Mouse (Mus musculus) hindbrain, embryonic 13.5 days (tissue): ENCODE measurements at regions not wholly inside any gene's neighbourhood (a gene's known extent, or its start where the extent isn't known, plus 50 kb on each side); places are given as distances from the start of the nearest gene placed in this dataset.

Source experiments
- ATAC-seq: fragments of 200-750 bp; cut with Nextera tagmentation; 2 replicates; pipeline ENCODE4 v1.8.0; 2017; ENCODE audit warnings: moderate TSS enrichment; ENCODE audit not compliant: low FRiP score
- H3K27ac ChIP-seq: fragments of 300-500 bp; sonication (generic); 2 replicates; pipeline ENCODE4 v1.5.1; 2015; ENCODE audit warnings: inconsistent platforms, mild to moderate bottlenecking, moderate library complexity
- H3K27me3 ChIP-seq: fragments of 300-500 bp; sonication (generic); 2 replicates; pipeline ENCODE4 v1.6.1; 2015; ENCODE audit warnings: mild to moderate bottlenecking, inconsistent platforms
- H3K36me3 ChIP-seq: fragments of 300-500 bp; sonication (generic); 2 replicates; pipeline ENCODE4 v1.6.1; 2015; ENCODE audit warnings: mild to moderate bottlenecking, inconsistent platforms
- H3K4me1 ChIP-seq: fragments of 300-500 bp; sonication (generic); replicated peaks from 2 replicates; pipeline ENCODE4 v1.6.1; 2015; ENCODE audit warnings: inconsistent platforms
- H3K4me2 ChIP-seq: fragments of 300-500 bp; sonication (generic); 2 replicates; pipeline ENCODE4 v1.6.1; 2015; ENCODE audit warnings: inconsistent platforms, mild to moderate bottlenecking, moderate library complexity
- H3K4me3 ChIP-seq: fragments of 300-500 bp; sonication (generic); 2 replicates; pipeline ENCODE4 v1.5.1; 2015; ENCODE audit warnings: mild to moderate bottlenecking, inconsistent platforms
- H3K9ac ChIP-seq: fragments of 300-500 bp; sonication (generic); 2 replicates; pipeline ENCODE4 v1.6.1; 2015; ENCODE audit warnings: mild to moderate bottlenecking, inconsistent platforms
- H3K9me3 ChIP-seq: fragments of 300-500 bp; sonication (generic); 2 replicates; pipeline ENCODE4 v1.6.1; 2016; ENCODE audit warnings: inconsistent platforms
- WGBS: fragments of 180-500 bp; shearing (Covaris S2); methylation state at CpG from one replicate; pipeline ENCODE4 v1.1.7; 2015; 5-methylcytosine and 5-hydroxymethylcytosine counted together

DNA sequence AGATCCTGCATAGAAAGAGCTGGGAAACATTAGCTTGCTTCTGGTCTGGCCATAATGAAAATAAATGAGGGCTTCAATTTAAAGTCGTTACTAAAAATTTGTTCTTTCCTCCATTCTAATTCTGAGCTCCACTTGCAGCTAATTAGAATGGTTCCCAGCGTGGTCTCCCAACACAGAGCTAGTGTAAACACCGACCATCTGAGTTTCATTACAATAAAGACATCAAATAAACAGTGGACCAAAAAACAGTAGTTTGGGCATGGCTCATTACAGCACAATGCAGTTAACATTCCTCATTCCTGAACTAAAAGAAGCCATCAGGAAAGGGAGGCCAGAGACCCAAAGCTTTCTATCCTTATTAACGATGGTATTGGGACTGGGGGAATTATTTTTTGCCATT lies 369.6 kb upstream of the Sox9 start:
- ATAC-seq = no peak

DNA sequence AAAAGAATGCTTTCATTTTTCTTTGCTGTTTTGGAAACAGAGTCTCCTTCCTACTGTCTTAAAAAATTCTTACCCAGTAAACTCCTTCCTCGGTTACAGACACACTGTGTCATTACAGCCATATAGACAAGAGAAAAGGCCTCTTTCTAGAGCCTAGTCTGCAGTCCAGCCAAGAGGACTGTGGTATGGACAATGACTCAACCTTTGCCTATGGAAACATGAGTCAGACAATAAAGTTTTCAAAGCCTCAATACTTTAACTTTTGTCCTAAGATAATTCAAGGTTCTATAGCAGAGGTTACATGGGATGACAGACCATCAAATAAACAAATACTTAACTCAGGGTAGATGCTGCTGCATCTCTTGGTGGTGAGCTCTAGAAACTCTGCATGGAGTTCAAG lies 339.4 kb upstream of the Sox9 start:
- Histone ChIP-seq H3K27me3 (no peaks in the 10 kb centered on the region), H3K36me3 (no peaks in the 10 kb centered on the region), H3K4me2 (no peak overlapping the region), H3K4me1 (no peaks in the 10 kb centered on the region), H3K27ac (no peak overlapping the region), H3K4me3 (no peak overlapping the region), H3K9ac (no peak overlapping the region), H3K9me3 (no peaks in the 10 kb centered on the region)
- ATAC-seq = no peak
- 84% methylated on average over 1 of the region's 1 CpGs for WGBS

More for the DNA sequence above, 369.6 kb upstream of the Sox9 start:
- Histone ChIP-seq H3K4me2 (no peak overlapping the region), H3K4me1 (no peaks in the 10 kb centered on the region), H3K4me3 (no peak overlapping the region), H3K9ac (no peak overlapping the region), H3K27ac (peak overlapping the region; percentile 2; the same call in 1 of the 2 replicates), H3K27me3 (no peaks in the 10 kb centered on the region), H3K9me3 (no peaks in the 10 kb centered on the region), H3K36me3 (no peaks in the 10 kb centered on the region)
- WGBS = 9% methylated on average over 4 of the region's 4 CpGs

DNA sequence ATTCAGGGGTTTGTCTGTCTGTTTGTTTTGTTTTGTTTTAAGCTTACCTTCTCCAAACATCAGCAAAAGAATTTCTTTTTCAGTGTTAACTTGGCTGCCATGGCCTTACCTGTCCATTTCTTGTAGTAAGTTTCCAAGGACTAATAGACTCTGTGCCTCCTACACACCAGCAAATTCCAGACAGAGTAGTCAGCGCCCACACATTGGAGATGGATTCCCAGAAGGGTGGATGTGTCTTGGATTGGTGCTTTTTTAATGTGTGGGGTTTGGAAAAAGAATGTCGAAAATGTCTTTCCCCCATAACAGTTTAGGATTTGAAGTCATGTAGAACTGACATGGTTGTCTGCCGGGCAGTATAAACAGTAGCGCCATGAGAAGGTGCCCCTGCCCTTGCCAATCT lies 338.1 kb upstream of the Sox9 start:
- 86% methylated on average over 4 of the region's 4 CpGs for WGBS
- no peak overlapping the region for H3K9ac ChIP-seq

DNA sequence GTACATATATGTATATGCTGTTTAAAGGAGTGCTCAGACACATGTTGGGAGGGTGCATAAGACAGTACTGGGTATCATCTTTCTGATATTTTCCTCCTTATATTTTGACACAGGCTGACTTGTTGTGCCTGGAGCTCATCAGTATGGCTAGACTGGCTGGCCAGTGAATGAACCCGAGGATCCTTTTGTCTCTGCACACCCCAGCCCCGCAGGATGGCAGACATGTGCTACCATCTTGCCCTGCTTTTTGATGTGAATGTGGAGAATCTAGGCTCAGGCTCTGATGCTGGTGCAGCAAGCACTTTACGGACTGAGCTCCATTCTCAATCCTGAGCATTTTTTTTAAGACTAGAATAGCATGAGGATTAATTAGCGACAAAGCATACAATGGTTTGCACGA lies 332.4 kb upstream of the Sox9 start:
- no peak overlapping the region for H3K27ac ChIP-seq
- 23% methylated on average over 5 of the region's 5 CpGs for WGBS
- H3K4me1 ChIP-seq = no peaks in the 10 kb centered on the region
- H3K27me3 ChIP-seq = no peaks in the 10 kb centered on the region
- H3K36me3 ChIP-seq = no peaks in the 10 kb centered on the region
- H3K9ac ChIP-seq = no peak overlapping the region
- no peak overlapping the region for H3K4me2 ChIP-seq
- H3K4me3 ChIP-seq = no peak overlapping the region
- H3K9me3 ChIP-seq = no peaks in the 10 kb centered on the region
- no peak for ATAC-seq

More for the DNA sequence above, 338.1 kb upstream of the Sox9 start:
- H3K9me3 ChIP-seq = no peaks in the 10 kb centered on the region
- H3K4me1 ChIP-seq = no peaks in the 10 kb centered on the region
- no peak overlapping the region for H3K4me2 ChIP-seq
- no peak overlapping the region for H3K27ac ChIP-seq
- no peak for ATAC-seq
- no peaks in the 10 kb centered on the region for H3K36me3 ChIP-seq
- H3K27me3 ChIP-seq = no peaks in the 10 kb centered on the region
- H3K4me3 ChIP-seq = no peak overlapping the region

DNA sequence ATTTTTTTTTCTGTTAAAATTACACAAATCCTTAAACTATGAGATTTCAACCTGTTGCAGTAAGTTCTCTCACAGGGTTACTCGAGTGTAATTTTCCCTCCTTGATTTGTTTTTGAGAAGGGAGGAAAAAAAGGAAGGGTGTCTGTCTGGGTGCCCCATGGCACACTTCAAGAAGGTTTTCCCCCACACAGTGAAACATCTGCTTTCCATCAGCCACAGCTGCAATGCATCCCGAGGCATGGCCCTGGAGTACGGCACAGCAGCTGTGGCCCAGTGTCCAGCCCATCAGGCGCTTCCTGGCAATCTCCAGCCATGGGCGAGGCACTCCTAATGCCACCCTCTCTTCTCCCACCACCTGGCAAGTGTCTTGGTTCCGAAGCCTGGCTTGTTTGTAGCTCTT lies 331.8 kb upstream of the Sox9 start:
- WGBS = 64% methylated on average over 6 of the region's 6 CpGs
- H3K9me3 ChIP-seq = no peaks in the 10 kb centered on the region
- ATAC-seq = no peak
- no peaks in the 10 kb centered on the region for H3K27me3 ChIP-seq
- no peaks in the 10 kb centered on the region for H3K4me1 ChIP-seq
- H3K9ac ChIP-seq = no peak overlapping the region
- H3K4me2 ChIP-seq = no peak overlapping the region
- no peaks in the 10 kb centered on the region for H3K36me3 ChIP-seq
- no peak overlapping the region for H3K4me3 ChIP-seq
- H3K27ac ChIP-seq = no peak overlapping the region

DNA sequence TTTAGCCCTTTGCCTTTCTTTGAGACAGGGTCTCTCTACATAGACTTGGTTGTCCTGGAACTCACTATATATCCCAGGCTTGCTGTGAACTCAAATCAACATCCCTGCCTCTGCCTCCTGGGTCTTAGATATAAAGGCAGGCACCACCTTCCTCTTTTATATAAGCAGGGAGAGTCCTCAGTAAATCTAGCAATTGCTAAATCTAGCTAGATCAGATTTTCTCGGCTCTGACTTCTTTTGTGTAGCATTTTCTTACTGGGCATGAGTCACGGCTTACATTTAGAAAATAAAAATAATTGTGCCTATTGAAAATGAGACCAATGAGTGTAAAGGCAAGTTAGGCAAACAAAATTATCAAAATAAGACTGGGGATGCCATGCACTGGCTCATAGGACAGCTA lies 323.9 kb upstream of the Sox9 start:
- H3K9ac ChIP-seq = no peak overlapping the region
- H3K36me3 ChIP-seq = no peaks in the 10 kb centered on the region
- WGBS = 95% methylated on average over 2 of the region's 2 CpGs
- H3K9me3 ChIP-seq = no peaks in the 10 kb centered on the region
- H3K4me3 ChIP-seq = no peak overlapping the region
- no peak overlapping the region for H3K4me2 ChIP-seq
- no peak overlapping the region for H3K27ac ChIP-seq
- no peaks in the 10 kb centered on the region for H3K27me3 ChIP-seq
- H3K4me1 ChIP-seq = no peaks in the 10 kb centered on the region
- ATAC-seq = no peak

DNA sequence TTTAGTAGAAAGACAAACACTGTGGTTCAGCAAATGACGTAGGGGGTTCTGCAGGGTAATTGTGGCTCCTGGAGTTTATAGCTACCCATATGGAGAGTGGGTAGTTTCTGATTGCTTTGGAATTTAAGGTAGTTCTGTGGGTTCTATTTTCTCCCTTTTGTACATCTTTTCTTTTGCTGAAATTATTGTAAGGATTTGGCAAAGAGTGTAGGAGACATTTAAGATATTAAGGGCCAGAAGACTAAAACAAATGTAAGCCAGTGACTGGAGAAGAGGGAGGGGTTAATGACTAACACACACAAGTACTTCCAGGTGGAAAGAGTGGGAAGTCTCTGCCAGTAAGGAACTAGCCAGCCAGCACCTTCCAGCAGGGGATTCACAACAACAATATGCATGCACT lies 318.9 kb upstream of the Sox9 start:
- no peaks in the 10 kb centered on the region for H3K36me3 ChIP-seq
- no peak for ATAC-seq
- no peak overlapping the region for H3K9ac ChIP-seq
- H3K27ac ChIP-seq = no peak overlapping the region
- H3K27me3 ChIP-seq = no peaks in the 10 kb centered on the region
- no peaks in the 10 kb centered on the region for H3K9me3 ChIP-seq
- no peak overlapping the region for H3K4me3 ChIP-seq
- no peak overlapping the region for H3K4me2 ChIP-seq
- 89% methylated on average over 1 of the region's 1 CpGs for WGBS
- H3K4me1 ChIP-seq = no peaks in the 10 kb centered on the region

DNA sequence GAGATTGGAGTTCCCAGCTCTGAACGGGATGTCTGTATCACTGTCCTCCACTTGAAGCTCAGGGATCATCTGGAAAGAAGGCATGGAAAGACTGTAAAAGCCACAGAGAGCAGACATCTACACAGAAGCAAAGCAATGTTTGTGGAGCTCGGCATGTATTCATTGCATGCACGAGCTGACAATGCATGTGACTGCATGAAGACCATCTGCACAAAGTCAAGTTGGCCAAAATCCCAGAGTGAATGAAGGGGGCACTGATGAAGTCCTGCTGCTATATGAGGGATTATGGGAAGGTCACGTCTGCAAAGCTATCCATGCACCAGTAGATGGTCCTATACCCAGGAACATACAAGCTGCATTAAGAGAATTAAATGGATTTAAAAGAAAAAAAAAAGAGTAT lies 317.6 kb upstream of the Sox9 start:
- no peak overlapping the region for H3K9ac ChIP-seq
- H3K4me3 ChIP-seq = no peak overlapping the region
- ATAC-seq = no peak
- no peaks in the 10 kb centered on the region for H3K36me3 ChIP-seq
- no peak overlapping the region for H3K4me2 ChIP-seq
- WGBS = 80% methylated on average over 4 of the region's 4 CpGs
- H3K27ac ChIP-seq = no peak overlapping the region
- H3K27me3 ChIP-seq = no peaks in the 10 kb centered on the region
- H3K9me3 ChIP-seq = no peaks in the 10 kb centered on the region
- no peaks in the 10 kb centered on the region for H3K4me1 ChIP-seq

DNA sequence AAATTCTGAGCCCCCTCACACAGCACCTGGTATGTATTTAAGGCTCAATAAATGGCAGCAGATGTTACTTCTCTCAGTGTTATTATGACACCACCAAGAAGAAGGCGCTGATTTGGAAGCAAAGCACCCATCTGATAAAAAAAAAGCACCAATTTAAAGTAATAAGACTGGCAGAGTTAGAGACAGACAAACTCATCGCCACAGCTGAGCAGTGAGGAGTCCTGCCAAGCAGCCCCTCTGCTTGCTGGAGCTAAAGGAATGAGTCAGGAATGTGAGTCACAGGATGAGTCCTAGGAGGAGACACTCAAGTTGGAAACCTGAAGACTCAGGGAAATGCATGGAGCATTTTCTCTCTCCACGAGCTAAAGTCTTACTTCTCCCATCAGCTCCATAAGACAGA lies 311.7 kb upstream of the Sox9 start:
- H3K27ac ChIP-seq = no peak overlapping the region
- H3K4me3 ChIP-seq = no peak overlapping the region
- 78% methylated on average over 3 of the region's 3 CpGs for WGBS
- no peak overlapping the region for H3K4me2 ChIP-seq
- no peaks in the 10 kb centered on the region for H3K27me3 ChIP-seq
- no peak overlapping the region for H3K9ac ChIP-seq
- ATAC-seq = no peak
- no peaks in the 10 kb centered on the region for H3K9me3 ChIP-seq
- no peaks in the 10 kb centered on the region for H3K4me1 ChIP-seq
- no peaks in the 10 kb centered on the region for H3K36me3 ChIP-seq

DNA sequence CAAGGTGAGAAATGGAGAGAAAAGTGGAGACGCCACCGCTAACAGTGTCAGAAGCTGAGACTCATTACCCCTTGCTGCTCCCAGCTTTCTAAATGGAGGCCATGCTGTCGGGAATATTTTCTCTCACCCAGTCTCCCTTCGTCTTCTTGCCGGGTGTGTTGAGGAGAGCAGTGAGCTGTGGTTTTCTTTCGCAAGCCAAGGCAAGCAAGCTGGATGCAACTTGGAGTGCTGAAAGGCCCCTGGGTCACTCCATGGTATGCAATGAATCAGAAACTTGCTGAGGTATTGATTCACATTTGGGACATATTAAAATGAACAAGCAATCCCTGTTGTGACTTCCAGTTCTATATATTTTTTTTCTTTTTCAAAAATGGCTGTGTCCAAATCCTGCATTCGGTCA lies 308.8 kb upstream of the Sox9 start:
- no peak overlapping the region for H3K4me3 ChIP-seq
- no peaks in the 10 kb centered on the region for H3K36me3 ChIP-seq
- no peaks in the 10 kb centered on the region for H3K9me3 ChIP-seq
- H3K4me2 ChIP-seq = no peak overlapping the region
- no peaks in the 10 kb centered on the region for H3K4me1 ChIP-seq
- no peaks in the 10 kb centered on the region for H3K27me3 ChIP-seq
- H3K27ac ChIP-seq = no peak overlapping the region
- no peak overlapping the region for H3K9ac ChIP-seq
- WGBS = 81% methylated on average over 7 of the region's 7 CpGs
- no peak for ATAC-seq

DNA sequence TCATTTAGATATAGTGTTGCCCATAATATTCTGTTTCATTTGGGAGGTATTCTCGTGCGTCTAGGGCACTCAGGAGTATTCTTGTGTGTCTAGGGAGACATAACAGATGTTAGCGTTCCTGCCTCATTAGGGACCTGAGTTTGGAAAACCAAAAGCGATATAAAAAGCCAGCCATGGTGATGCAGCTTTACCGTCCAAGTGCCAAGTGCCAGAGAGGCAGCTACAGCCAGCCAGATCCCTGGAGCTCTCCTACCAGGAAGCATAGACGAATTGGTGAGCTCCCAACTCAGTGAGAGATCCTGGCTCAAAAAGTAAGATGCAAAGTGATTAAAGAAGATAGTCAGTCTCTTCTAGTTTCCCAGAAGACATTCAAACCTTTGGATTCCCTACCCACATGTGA lies 308.3 kb upstream of the Sox9 start:
- H3K9ac ChIP-seq = no peak overlapping the region
- no peak overlapping the region for H3K27ac ChIP-seq
- no peaks in the 10 kb centered on the region for H3K36me3 ChIP-seq
- 78% methylated on average over 6 of the region's 6 CpGs for WGBS
- H3K27me3 ChIP-seq = no peaks in the 10 kb centered on the region
- no peak overlapping the region for H3K4me3 ChIP-seq
- H3K4me2 ChIP-seq = no peak overlapping the region
- no peaks in the 10 kb centered on the region for H3K4me1 ChIP-seq
- no peak for ATAC-seq
- no peaks in the 10 kb centered on the region for H3K9me3 ChIP-seq

DNA sequence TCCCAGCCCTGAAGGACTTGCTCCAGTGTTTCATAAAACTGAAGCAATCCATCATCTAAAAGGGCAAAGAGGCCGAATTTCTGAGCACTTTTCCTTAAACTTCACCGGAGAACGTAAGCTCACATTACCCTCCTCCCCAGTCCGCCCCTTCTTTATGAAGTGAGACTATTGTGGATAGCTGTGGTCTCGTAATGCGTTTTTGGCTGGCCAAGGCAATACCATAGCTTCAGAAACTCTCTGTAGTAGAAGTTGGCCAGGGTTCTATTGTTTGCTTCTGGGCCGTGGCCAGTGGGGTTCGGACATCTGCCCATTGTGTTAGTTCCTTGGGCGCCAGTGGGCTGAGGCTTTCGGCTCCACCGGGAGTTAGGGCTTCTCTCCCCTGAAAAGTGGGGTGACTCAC lies 301.7 kb upstream of the Sox9 start:
- Histone ChIP-seq H3K4me1 (no peaks in the 10 kb centered on the region), H3K4me2 (no peak overlapping the region), H3K36me3 (no peaks in the 10 kb centered on the region), H3K9me3 (no peaks in the 10 kb centered on the region), H3K4me3 (no peak overlapping the region), H3K27me3 (no peaks in the 10 kb centered on the region), H3K9ac (no peak overlapping the region), H3K27ac (no peak overlapping the region)
- 68% methylated on average over 11 of the region's 11 CpGs for WGBS
- no peak for ATAC-seq

DNA sequence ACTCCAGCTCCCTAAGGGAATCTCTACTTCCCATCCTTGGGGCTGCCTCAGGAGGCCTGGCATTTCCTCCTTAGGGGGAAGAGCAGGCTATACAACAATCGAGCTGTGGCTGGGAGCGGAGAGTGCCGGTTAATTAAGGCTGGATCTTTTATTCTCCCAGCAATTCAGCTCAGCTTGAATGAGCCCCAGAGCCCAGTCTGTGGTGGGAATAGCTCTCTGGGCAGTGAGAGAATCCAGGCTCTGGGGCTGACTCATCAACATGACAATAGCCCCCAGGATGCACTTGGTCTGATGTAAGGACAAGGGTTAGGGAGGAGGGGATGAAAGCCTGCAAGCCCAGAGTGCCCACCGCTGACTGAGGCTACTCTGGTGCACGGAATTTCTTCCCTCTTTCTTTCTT lies 280.2 kb upstream of the Sox9 start:
- ATAC-seq = peak; percentile 93
- 3% methylated on average over 5 of the region's 5 CpGs for WGBS
- Histone ChIP-seq H3K4me2 (peak overlapping the region; percentile 10; the same call in 1 of the 2 replicates), H3K4me1 (peaks cover 13% of the 10 kb centered on the region), H3K9ac (no peak overlapping the region), H3K27me3 (no peaks in the 10 kb centered on the region), H3K27ac (peak overlapping the region; percentile 56), H3K4me3 (no peak overlapping the region), H3K36me3 (no peaks in the 10 kb centered on the region), H3K9me3 (no peaks in the 10 kb centered on the region)

DNA sequence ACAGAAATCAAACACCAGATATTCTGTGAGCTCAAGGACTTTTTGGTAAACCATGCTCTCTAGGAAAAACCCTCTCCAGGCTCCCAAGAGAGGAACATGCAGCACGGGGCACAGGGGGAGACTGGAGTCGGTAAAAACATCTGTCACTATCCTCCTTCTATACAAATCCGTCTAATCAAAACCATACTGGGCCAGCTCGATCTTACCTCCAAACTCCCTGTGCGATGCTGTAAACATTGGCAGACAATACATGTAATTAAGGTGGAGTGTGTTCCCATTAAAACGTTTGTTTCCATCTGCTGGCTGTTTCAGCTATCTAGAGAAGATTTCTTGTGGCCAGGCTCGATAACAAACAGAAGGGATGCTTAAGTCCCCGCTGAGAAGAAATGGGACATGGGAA lies 262.9 kb upstream of the Sox9 start:
- Histone ChIP-seq H3K4me1 (no peaks in the 10 kb centered on the region), H3K36me3 (no peaks in the 10 kb centered on the region), H3K9ac (no peak overlapping the region), H3K9me3 (no peaks in the 10 kb centered on the region), H3K27me3 (no peaks in the 10 kb centered on the region), H3K4me3 (no peak overlapping the region), H3K4me2 (no peak overlapping the region), H3K27ac (no peak overlapping the region)
- WGBS = 71% methylated on average over 8 of the region's 8 CpGs
- ATAC-seq = no peak
